Comparison of ENCODE assay signal across 8 mouse cellular contexts in genomic region chr13:23750839-23751477, GRCm38 (mm10). TPM values are rescaled to one million over a fixed set of nuclear protein-coding genes. Genes with fewer than 3 reads are reported as not detected.
DNase-seq lines count a peak whose midpoint lies in the region; ATAC-seq and TF ChIP-seq lines count a peak whose summit lies in the region.
"Not testable (repeated sequence)": the region's sequence is repeated elsewhere in the genome, so short reads cannot be mapped to it uniquely, and the experiment has no call there.

Hist1h2ab (plus strand) TSS chr13:23751126.

- not testable (repeated sequence) for TF ChIP-seq CTCF in kidney, adult 2 months (conservative IDR thresholded peaks at IDR 0.05; ENCODE audit: insufficient read depth, insufficient read length, low read depth, low read length)

- 0 out of 2 replicates have a peak, but pooled peaks have one; percentile 54 for ATAC-seq in embryonic facial prominence, embryonic 13.5 days (ENCODE audit: insufficient number of reproducible peaks, insufficient read depth, low FRiP score, low TSS enrichment, low read depth)
- ATAC-seq in heart, embryonic 11.5 days (replicated peaks; ENCODE audit: insufficient number of reproducible peaks, low FRiP score, low TSS enrichment) = 0 out of 2 replicates have a peak, but pooled peaks have one; percentile 27
- ATAC-seq in limb, embryonic 13.5 days (ENCODE audit: low FRiP score, low read depth) = peak; percentile 54
- peak; percentile 49 for ATAC-seq in midbrain, embryonic 11.5 days (ENCODE audit: low FRiP score)

- not testable (repeated sequence) for TF ChIP-seq POLR2A in kidney, adult 2 months (IDR thresholded peaks at IDR 0.05; ENCODE audit: low read depth, low read length)

- peaks cover 21% of the 10 kb centered on the region; the same call in 1 of the 2 replicates for H3K4me1 ChIP-seq in embryonic facial prominence, embryonic 13.5 days
- not testable (repeated sequence) for H3K4me1 ChIP-seq in heart, embryonic 11.5 days (ENCODE audit: control insufficient read depth, insufficient read depth, low read length); kidney, adult 2 months (ENCODE audit: control insufficient read depth, insufficient read depth, low read length)
- peaks cover 29% of the 10 kb centered on the region for H3K4me1 ChIP-seq in limb, embryonic 13.5 days
- peaks cover 13% of the 10 kb centered on the region for H3K4me1 ChIP-seq in midbrain, embryonic 11.5 days (ENCODE audit: control insufficient read depth, insufficient read depth, low read length)

- H3K27ac ChIP-seq in embryonic facial prominence, embryonic 13.5 days = peak within 1 kb of the TSS; percentile 96
- H3K27ac ChIP-seq in heart, embryonic 11.5 days (ENCODE audit: low read depth, low read length) = peak within 1 kb of the TSS; percentile 95
- peak within 1 kb of the TSS; percentile 71 for H3K27ac ChIP-seq in kidney, adult 2 months (ENCODE audit: insufficient read depth, low read depth, low read length)
- peak within 1 kb of the TSS; percentile 96 for H3K27ac ChIP-seq in limb, embryonic 13.5 days
- H3K27ac ChIP-seq in midbrain, embryonic 11.5 days (ENCODE audit: low read depth, low read length) = peak within 1 kb of the TSS; percentile 94

- H3K27me3 ChIP-seq in embryonic facial prominence, embryonic 13.5 days; heart, embryonic 11.5 days (ENCODE audit: control insufficient read depth, insufficient read depth, low read length); kidney, adult 2 months (replicated peaks; ENCODE audit: control insufficient read depth, insufficient read depth, low read length); limb, embryonic 13.5 days; midbrain, embryonic 11.5 days (ENCODE audit: control insufficient read depth, insufficient read depth, low read length): not testable (repeated sequence)

- under 1% methylated on average over 33 of the region's 47 CpGs for WGBS in embryonic facial prominence, embryonic 13.5 days
- 1% methylated on average over 25 of the region's 47 CpGs for WGBS in heart, embryonic 11.5 days (ENCODE audit: insufficient replicate concordance)
- WGBS in kidney, adult 2 months = 2% methylated on average over 33 of the region's 47 CpGs
- under 1% methylated on average over 32 of the region's 47 CpGs for WGBS in limb, embryonic 13.5 days
- under 1% methylated on average over 27 of the region's 47 CpGs for WGBS in midbrain, embryonic 11.5 days

- H3K36me3 ChIP-seq in embryonic facial prominence, embryonic 13.5 days; heart, embryonic 11.5 days (ENCODE audit: control insufficient read depth, insufficient read depth, low read length); kidney, adult 2 months (ENCODE audit: control insufficient read depth, insufficient read depth, low read length); limb, embryonic 13.5 days; midbrain, embryonic 11.5 days (ENCODE audit: control insufficient read depth, insufficient read depth, low read length): not testable (repeated sequence)

- H3K9me3 ChIP-seq in embryonic facial prominence, embryonic 13.5 days; heart, embryonic 11.5 days (replicated peaks; ENCODE audit: control insufficient read depth, low read length); limb, embryonic 13.5 days; midbrain, embryonic 11.5 days (ENCODE audit: control insufficient read depth, low read length): not testable (repeated sequence)

- peak within 1 kb of the TSS; percentile 67 for H3K4me2 ChIP-seq in embryonic facial prominence, embryonic 13.5 days
- peak within 1 kb of the TSS; percentile 66 for H3K4me2 ChIP-seq in heart, embryonic 11.5 days
- peak within 1 kb of the TSS; percentile 65 for H3K4me2 ChIP-seq in limb, embryonic 13.5 days (replicated peaks)
- peak within 1 kb of the TSS; percentile 51 for H3K4me2 ChIP-seq in midbrain, embryonic 11.5 days

- peak within 1 kb of the TSS; percentile 71 for H3K9ac ChIP-seq in embryonic facial prominence, embryonic 13.5 days
- H3K9ac ChIP-seq in heart, embryonic 11.5 days (ENCODE audit: low read depth, low read length) = peak within 1 kb of the TSS; percentile 74; the same call in 1 of the 2 replicates
- peak within 1 kb of the TSS; percentile 69 for H3K9ac ChIP-seq in limb, embryonic 13.5 days
- H3K9ac ChIP-seq in midbrain, embryonic 11.5 days (ENCODE audit: low read length) = peak within 1 kb of the TSS; percentile 70

- H3K4me3 ChIP-seq in embryonic facial prominence, embryonic 13.5 days = peak within 1 kb of the TSS; percentile 48
- H3K4me3 ChIP-seq in heart, embryonic 11.5 days (ENCODE audit: low read depth, low read length) = peak within 1 kb of the TSS; percentile 43
- H3K4me3 ChIP-seq in kidney, adult 2 months (ENCODE audit: insufficient read depth, low read depth, low read length) = peak within 1 kb of the TSS; percentile 74; the same call in 1 of the 2 replicates
- H3K4me3 ChIP-seq in limb, embryonic 13.5 days = peak within 1 kb of the TSS; percentile 48
- H3K4me3 ChIP-seq in midbrain, embryonic 11.5 days (ENCODE audit: low read depth, low read length) = peak within 1 kb of the TSS; percentile 38

- peak; percentile 89 for DNase-seq in A20 (ENCODE audit: low read depth, low spot score)
- DNase-seq in adrenal gland, postnatal 36 days = peak in 1 of 2 experiments; percentile 39
- DNase-seq in kidney, adult 2 months = peak; percentile 66
- peak; percentile 97 for DNase-seq in midbrain, embryonic 11.5 days (ENCODE audit: low spot score, missing footprints)
- peak; percentile 42 to 51 for DNase-seq in spleen, adult 18-20 months

RNA-seq across cellular contexts. Expression of gene Hist1h2ab, which starts in this region (rescaled TPM):
- total RNA-seq in adrenal gland, postnatal 36 days (2021) = 10 to 100 TPM; 58.1 to 68.0 TPM
- polyA plus RNA-seq in embryonic facial prominence, embryonic 13.5 days (2015; fragmentation: Nextera tagmentation; extraction: Ambion mirVana) = 53.1 and 58.6 TPM in 2 replicates
- 16.7 and 18.1 TPM in 2 replicates for polyA plus RNA-seq in heart, embryonic 11.5 days (2014; fragmentation: Nextera tagmentation; extraction: Ambion mirVana)
- polyA plus RNA-seq in kidney, adult 2 months (2012; rRNA removed) = 1.3 and 1.5 TPM in 2 replicates
- polyA plus RNA-seq in limb, embryonic 13.5 days (2015; fragmentation: Nextera tagmentation; extraction: Ambion mirVana) = 47.8 and 56.8 TPM in 2 replicates
- 42.8 and 57.5 TPM in 2 replicates for polyA plus RNA-seq in midbrain, embryonic 11.5 days (2014; fragmentation: Nextera tagmentation; extraction: Ambion mirVana)
